Mouse (Mus musculus) spleen, adult 18-20 months (tissue): ENCODE results near the gene Ston1.

Source experiments
- DNase-seq, 2 experiments: peaks; one replicate each; pipeline ENCODE4 v3.0.0; 2022; ENCODE audit warnings: mixed read lengths in 2 of 2

Ston1 gene

DNA sequence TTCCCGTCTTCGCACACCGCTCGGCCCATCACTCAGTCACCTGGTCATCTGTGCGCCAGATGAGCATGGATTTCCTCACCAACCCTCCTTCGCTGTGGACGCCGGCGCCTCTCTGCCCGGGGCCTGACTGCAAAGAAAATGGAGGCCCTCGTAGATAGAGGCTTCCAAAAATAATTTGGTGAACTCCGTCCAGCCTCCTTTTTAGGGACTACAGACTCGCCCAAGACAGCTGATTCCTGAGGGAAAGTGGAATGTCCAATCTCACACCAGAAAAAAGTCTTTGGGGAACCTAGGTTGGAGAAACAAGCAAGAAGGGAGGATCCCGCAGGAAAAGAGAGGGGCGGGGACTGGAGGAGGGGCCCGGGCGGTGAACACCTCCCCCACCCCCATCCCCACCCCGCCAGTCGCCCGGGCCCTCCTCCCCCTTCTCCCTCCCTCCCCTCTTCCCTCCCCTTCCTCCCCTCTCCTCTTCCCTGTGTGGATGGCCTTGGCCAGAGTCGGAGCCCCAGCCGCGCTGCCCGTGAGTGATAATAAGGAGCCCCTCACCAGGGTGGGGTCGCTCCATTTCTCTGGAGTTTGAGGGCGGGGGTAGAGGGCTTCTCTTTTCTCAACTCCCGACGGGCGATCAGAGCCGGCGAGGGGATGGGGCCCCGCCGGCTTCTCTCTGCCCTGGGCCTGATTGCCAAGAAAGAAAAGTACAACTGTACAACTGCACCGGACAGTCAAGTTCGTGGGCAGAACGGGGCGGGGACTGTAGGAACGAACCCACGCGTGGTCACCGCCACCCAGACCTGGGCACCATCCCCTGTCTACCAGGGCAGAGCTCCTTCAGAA lies at the start of gene Ston1:
Gene Ston1 (plus strand): TSS at position 463 of the 834 bp plus-strand sequence.
- no peak for DNase-seq

DNA sequence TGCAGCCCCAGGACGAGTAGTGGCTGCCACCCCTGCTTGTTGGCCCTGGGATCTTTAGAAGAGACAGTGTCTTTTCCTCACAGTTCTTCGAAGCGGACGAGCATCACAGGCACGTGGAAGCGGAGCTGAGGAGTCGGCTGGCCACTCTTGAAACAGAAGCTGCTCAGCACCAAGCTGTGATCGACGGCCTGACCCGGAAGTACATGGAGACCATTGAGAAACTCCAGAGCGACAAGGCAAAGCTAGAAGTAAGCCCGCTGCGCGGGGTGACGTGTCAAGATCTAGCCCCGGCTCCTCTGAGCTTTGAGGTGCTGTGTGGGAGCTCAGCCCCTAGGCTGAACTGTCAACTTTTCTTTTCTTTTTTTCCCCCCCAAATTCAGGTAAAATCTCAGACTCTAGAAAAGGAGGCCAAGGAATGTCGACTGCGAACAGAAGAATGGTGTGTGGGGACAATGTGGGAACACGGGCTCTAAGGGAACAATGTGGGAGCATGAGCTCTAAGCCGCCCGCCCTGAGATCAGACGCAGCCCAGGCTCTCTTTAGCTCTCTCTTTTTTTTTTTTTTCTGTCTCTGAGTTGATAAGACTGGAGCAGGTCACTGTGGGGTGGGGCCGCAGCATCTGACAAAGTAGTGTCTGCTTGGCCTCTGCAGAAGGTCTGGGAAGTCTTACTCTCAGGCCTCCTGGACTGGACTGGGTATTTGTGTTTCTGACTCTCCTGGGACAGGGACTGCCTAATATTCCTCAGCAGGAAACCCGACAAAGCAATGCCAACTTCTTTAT lies 47.9 kb upstream of the Ston1 start:
- DNase-seq, result no peak

- no peak for DNase-seq
These were observed 47.1 kb upstream of the Ston1 start for GRCm38 (mm10) chr17:88550351-88550750.

GRCm38 (mm10) chr17:88550981-88551940 lies 46.2 kb upstream of the Ston1 start:
- DNase-seq, result no peak

DNA sequence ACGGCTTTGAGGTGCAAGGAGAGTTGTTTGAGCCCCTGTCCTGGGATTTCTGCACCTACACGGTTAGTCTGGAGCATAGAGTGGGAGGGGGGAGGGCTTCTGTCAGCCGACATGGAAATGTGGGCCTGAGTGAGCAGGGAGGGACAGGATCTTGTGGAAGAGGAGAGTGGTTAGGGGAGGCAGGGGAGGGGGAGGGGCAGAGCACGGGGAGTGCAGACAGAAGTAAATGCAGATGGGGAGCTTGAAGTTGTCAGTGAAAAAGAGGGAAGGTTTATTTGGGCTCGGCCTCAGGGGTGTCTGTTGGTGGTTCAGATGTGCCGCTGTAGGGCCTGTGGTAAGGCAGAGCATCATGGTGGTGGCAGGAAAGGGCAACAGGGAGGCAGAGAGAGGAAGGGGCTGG lies 44.9 kb upstream of the Ston1 start:
- no peak for DNase-seq

- DNase-seq, result no peak
These were observed 44.5 kb upstream of the Ston1 start for GRCm38 (mm10) chr17:88553001-88553449.

- DNase-seq, result no peak
These were observed 43.9 kb upstream of the Ston1 start for GRCm38 (mm10) chr17:88553473-88554087.

DNA sequence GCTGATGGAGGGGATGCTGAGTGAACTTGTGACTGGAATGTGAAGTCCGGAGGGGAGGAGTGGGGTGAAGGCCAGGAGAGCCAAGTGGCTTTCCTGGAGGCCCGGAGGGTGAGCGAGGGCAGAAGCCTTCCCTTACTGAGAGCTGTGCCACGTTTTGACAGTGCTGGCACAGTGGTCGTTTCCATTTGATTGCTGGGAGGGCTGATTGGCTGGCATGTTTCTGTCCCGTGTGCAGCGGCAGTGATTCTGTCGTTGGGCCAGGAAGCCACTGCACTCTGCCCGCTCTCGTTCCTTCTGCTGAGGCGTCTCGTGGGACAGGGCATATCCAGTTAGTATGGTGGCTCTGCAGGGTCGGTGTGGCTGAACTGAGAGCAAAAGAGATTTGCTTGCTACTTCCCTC lies 41.3 kb upstream of the Ston1 start:
- no peak for DNase-seq

DNA sequence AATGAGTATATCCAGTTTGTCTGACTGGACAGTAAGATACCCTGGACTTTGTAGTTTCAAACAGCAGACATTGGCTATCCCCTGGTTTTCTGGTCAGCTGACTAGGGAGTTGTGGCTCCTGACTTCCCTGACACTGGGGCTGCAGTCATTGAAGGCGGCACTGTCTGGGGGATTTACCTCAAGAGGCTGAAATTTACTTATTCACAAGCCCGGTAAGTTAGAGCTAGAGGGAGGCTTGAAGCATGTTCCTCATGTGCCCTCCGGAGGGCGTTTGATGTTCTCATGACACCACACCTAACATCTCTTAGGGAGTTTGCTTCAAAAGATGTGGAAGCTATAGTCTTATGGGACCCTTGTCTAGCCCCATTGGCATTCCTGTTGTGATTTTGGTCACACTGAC lies 40.8 kb upstream of the Ston1 start:
- DNase-seq, result no peak

GRCm38 (mm10) chr17:88558168-88558842 lies 39.2 kb upstream of the Ston1 start:
- no peak for DNase-seq

- no peak for DNase-seq
These were observed 33.9 kb upstream of the Ston1 start for GRCm38 (mm10) chr17:88563611-88564010.

GRCm38 (mm10) chr17:88569807-88570540 lies 27.5 kb upstream of the Ston1 start:
- DNase-seq, result no peak

DNA sequence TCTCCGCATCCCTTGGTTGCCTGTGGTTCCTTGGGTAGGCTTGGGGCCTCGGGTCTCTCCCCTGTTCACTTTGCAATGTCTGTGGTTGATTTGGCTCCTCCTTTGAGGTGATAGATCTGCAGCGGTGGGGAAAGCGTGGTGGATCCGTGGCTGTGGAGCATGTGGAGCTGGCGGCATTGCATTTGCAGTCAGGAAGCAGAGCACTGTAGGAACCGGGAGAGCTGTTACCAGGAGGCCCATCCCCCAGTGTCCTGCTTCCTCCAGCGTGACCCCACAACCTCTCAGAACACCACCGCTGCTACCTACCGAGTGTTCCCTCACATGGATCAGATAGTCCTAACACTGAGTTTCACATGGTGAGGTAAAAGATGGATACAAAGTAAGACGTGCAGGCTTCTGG lies 26.7 kb upstream of the Ston1 start:
- DNase-seq, result no peak

DNA sequence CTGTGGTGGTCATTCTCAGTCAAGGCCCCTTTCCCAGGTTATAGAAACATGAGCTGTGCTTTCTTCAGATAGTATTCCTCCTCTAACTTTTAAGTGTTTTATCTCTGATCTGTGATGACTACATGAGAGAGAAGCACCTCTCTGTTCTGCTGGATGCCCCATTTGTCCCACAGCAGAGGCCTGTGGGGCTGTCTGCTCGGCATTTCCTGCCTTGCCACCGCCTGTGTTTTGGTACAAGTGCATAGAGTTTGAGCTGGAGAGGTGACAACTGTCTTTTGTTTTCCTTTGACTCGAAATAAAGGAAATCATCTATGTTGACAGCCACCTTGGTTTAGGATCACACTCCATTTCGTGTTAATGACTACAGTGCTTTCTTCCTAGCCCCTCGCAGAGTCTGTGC lies 22.7 kb upstream of the Ston1 start:
- no peak for DNase-seq

GRCm38 (mm10) chr17:88578522-88579242 lies 18.8 kb upstream of the Ston1 start:
- no peak for DNase-seq

GRCm38 (mm10) chr17:88580556-88580955 lies 16.9 kb upstream of the Ston1 start:
- DNase-seq, result no peak

DNA sequence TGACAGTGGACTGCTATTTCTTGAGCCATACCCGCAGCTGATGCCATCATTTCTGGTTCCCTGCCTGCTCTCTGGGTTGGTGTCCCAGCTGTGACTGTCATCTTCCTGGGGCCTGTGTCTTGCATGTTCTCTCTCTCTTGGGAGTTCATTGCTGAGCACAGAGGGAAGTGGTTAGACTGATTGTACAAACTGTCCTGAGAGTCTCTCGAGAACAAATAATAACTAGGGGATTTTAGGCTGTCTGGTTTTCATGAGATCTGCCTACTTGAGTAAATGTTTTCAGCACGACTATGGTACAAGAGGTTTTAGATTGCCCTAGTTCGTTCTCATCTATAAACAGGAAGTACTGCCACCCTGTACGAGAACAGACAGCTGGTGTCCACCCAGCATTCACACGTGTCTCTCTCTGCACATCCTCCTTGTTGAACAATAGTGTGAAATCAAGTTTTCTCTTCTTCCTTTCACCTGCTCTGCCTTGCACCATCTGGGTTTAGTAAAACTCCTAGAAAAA lies 15.9 kb upstream of the Ston1 start:
- DNase-seq, result peak; percentile 49 to 69

GRCm38 (mm10) chr17:88582999-88583398 lies 14.5 kb upstream of the Ston1 start:
- no peak for DNase-seq

GRCm38 (mm10) chr17:88583411-88583810 lies 14.1 kb upstream of the Ston1 start:
- no peak for DNase-seq

DNA sequence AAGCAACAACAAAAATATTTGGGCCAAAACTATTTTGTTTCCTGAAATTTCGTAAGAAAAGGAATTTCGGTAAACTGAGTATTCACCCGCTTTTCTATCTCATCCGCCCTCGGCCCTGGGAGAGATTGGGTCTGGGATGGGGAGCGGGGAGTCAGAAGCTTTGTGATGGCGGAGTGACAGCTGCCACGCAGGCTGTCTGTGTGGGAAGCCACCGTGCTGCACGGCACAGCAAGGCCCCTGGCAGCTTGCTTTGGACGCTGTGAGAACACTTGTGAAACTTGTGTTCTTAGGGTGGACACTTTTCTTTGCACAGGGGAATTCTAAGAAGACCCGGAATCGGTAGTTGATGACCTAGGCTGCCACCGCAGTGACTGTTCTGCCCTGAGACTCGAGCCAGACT lies 10.1 kb upstream of the Ston1 start:
- DNase-seq, result no peak
